Mouse (Mus musculus) WW6 (cell line): ENCODE data around the gene Arvcf.

Source experiments
- DNase-seq: peaks from one replicate; pipeline ENCODE4 v3.0.0-alpha.2; 2013; ENCODE audit warnings: low read depth, low spot score

Arvcf gene

DNA sequence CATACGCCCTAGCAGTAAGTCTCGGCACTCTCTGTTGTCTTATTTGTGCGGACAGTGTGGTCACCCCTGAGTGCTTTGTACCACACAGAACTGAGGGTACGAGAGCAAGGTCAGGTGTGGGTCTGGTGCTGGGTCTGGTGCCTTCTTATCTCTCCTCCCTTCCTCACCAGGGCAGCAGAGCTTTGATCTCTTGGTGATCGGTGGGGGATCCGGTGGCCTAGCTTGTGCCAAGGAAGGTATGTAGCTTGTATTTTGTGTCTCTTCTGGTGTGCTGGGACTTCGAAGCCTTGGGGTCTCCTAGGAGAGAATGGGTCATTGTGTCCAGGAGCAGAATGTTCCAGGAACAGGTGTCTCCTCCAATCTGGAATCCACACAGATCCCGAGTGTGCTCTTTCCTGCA is 81.7 kb downstream of the Arvcf start:
- no peak for DNase-seq

DNA sequence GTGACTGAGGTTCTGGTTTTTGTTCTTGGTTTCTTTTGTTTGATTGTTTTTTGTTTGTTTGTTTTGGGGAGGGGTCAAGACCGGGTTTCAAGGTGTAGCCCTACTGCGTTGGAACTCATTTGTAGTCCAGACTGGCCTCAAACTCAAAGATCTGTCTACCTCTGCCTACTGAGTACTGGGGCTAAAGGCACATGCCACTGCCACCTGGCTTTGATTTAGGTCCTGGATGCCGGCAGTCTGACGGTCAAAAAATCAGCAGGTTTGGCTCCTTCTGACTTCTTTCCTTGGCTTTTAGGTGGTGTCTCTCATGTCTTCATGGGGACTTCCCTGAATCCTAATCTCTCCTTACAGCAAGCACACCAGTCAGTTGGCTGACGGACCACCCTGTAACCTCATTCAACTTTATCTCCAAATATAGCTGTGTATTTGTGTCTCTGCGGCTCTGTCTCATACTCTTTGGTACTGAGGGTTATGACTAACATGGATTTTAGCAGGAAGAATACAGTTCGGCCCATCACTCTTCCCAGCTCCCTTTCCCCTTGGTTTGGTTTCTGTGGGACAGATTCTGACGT is 82.7 kb downstream of the Arvcf start:
- DNase-seq: no peak

- no peak for DNase-seq
These were observed 85.4 kb downstream of the Arvcf start for GRCm38 (mm10) chr16:18433341-18433920.

GRCm38 (mm10) chr16:18436128-18436527 is 88.1 kb downstream of the Arvcf start:
- DNase-seq: no peak

- peak; percentile 61 for DNase-seq
These were observed 95.4 kb downstream of the Arvcf start for GRCm38 (mm10) chr16:18443385-18443841.

- DNase-seq: no peak
These were observed 99.3 kb downstream of the Arvcf start for GRCm38 (mm10) chr16:18447243-18447642.

- DNase-seq: no peak
These were observed 100.1 kb downstream of the Arvcf start for GRCm38 (mm10) chr16:18448104-18448503.

DNA sequence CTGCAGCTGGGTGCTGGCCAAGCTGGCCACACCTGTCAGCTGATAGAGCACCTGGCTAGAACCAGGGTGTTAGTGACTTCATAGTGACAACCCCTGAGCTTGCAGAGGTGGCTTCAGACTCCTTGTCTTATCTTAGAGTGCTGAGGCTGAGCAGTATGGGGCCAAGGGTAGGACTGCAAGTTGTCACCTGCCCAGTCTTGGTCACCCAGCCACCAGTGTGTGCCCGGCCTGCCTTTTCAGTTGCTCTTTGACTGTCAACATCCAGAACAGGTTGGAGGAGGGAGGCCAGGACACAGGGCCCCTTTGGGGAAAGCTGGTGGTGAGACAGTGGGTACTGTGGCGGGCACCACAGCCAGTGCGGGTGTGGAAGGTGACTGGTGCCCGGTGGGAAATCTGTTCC is 101.0 kb downstream of the Arvcf start:
- no peak for DNase-seq

DNA sequence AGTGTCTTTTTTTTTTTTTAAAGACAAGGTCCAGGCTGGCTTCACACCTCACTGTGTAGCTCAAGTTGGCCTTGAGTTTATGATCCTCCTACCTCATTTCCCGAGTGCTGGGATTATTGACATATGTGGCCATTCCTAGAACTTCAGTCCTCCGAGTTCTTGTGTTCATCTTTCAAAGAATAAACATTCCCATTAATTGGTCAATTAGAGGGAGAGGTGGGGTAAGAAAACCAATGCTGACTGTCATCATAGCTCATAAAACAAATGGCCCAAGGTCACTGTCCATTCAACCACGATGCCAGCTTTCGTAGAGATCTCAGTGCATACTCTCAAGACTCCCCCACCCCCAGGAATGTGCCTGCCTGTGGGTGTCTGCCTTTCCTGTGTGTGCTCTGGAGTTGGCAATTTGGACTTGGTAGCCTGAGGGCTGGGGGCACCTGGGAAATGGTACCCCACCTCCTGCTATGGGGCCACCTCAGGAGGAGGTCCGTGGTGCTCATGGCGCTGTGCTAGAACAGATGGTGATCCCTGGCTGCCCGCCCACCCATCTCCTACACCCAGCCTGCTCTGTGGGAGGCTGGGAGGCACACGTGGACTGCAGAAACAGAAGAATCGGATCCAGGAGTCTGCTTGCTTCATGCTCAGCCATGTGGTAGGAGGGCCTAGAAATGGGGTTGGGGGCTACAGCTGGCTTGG is 103.7 kb downstream of the Arvcf start:
- DNase-seq: no peak

- DNase-seq: no peak
These were observed 104.4 kb downstream of the Arvcf start for GRCm38 (mm10) chr16:18452361-18452862.

GRCm38 (mm10) chr16:18453846-18454245 is 105.9 kb downstream of the Arvcf start:
- DNase-seq: no peak

- no peak for DNase-seq
These were observed 107.4 kb downstream of the Arvcf start for GRCm38 (mm10) chr16:18455407-18455806.
